Mouse (Mus musculus): ENCODE results near the gene Ints5.

The Ints5 gene

GRCm38 (mm10) chr19:8927891-8928525, 35.2 kb downstream of the Ints5 start:
- DNase-seq (ENCODE audit: inconsistent age in 2 of 2, low spot score in 1 of 2): peak; percentile 21 to 50

- no peak for DNase-seq (ENCODE audit: inconsistent age in 2 of 2, low spot score in 1 of 2)
Observed at GRCm38 (mm10) chr19:8928689-8929223, 36.0 kb downstream of the Ints5 start.

DNA sequence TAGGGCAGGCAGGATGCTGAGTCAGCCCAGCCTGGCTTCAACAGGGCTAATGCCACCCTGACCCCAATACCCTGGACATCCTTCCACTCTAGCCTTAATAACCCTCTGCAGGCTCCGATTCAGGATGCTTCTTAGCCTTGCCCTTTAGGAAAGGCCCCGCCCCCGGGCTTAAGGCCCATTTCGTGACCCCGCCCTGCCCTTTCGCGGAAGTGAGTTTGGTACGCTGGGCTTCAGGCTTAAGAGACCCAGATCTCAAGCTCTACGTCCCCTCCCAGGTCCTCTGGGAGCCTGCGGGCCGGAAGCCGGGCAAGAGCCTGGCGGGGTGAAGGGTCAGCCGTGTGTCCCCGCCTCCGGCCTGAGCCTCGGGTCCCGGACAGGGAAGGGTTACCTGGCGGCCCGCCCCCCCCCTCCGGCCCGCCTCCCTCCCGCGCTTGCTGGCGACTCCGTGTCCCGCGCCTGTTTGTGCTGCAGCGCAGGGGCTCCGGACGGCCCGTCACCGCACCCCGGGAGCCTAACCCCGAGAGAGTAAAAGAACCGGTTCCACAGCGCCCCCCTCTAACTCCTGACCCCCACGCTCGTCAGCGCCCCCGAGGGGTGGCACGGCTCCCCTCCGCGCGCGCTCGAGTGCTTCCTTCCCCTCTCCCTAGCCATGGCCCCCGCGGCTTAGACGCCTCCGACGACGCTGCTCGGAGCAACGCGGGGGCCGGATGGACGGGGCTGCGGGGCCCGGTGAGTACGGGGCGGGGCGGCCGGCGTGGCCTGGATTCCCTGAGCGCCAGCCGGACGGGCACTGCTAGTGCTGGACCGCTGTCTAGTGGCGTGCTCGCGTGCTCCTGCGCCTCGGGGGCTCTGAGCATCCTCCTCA, 36.7 kb downstream of the Ints5 start, which contains the start of the genes Rom1 and Eml3:
Gene Rom1 (minus strand): TSS at position 133 of the 865 bp plus-strand sequence.
Gene Eml3 (plus strand): TSS at position 329 of the 865 bp plus-strand sequence.
- DNase-seq (ENCODE audit: inconsistent age in 2 of 2, low spot score in 1 of 2): peak; percentile 96 to 99

- no peak for DNase-seq (ENCODE audit: inconsistent age in 2 of 2, low spot score in 1 of 2)
Observed at GRCm38 (mm10) chr19:8930117-8930516, 37.3 kb downstream of the Ints5 start.

DNA sequence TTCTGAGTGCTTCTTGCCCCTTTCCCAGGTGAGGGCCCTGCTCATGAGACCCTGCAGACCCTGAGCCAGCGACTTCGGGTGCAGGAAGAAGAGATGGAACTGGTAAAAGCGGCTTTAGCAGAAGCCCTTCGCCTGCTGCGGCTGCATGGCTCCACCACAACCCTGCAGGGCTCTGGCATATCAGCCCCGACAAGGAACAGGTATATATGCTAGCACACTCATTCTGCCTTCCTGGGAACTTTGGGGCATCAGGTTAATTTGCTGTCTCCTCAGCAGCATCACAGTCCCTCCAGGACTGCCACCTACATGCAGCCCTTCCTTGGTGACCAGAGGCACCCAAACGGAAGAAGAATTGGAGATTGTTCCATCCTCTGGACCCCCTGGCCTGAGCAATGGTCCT, 38.0 kb downstream of the Ints5 start:
- no peak for DNase-seq (ENCODE audit: inconsistent age in 2 of 2, low spot score in 1 of 2)

DNA sequence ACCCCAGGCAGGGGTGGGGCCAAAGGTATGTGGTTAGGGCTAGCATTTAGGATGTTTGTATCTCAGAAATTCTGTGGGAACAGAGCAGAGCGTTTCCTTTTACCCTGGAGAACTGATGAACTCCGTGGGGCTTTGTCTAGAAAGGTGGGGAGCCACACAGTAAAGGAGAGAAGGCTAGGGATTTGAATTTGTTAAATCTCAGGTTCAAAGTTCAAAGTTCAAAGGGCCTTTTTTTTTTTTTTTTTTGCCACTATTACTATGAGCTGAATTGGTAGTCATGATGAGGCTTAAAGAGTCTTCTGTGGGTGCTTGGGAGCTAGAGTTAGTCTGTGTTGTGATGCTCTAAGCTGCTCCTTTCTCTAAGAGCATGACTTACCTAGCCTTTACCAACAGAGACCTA, 43.9 kb downstream of the Ints5 start:
- no peak for DNase-seq (ENCODE audit: inconsistent age in 2 of 2, low spot score in 1 of 2)

GRCm38 (mm10) chr19:8940526-8941133, 47.8 kb downstream of the Ints5 start:
- peak in 1 of 2 experiments; percentile 17 for DNase-seq (ENCODE audit: inconsistent age in 2 of 2, low spot score in 1 of 2)

GRCm38 (mm10) chr19:8941136-8941514, 48.3 kb downstream of the Ints5 start:
- DNase-seq (ENCODE audit: inconsistent age in 2 of 2, low spot score in 1 of 2): peak in 1 of 2 experiments; percentile 38

- peak; percentile 96 to 99 for DNase-seq (ENCODE audit: inconsistent age in 2 of 2, low spot score in 1 of 2)
Observed at GRCm38 (mm10) chr19:8941515-8942217, 48.9 kb downstream of the Ints5 start, which contains the start of gene Mta2. Mta2 (plus strand) TSS chr19:8941875.

DNA sequence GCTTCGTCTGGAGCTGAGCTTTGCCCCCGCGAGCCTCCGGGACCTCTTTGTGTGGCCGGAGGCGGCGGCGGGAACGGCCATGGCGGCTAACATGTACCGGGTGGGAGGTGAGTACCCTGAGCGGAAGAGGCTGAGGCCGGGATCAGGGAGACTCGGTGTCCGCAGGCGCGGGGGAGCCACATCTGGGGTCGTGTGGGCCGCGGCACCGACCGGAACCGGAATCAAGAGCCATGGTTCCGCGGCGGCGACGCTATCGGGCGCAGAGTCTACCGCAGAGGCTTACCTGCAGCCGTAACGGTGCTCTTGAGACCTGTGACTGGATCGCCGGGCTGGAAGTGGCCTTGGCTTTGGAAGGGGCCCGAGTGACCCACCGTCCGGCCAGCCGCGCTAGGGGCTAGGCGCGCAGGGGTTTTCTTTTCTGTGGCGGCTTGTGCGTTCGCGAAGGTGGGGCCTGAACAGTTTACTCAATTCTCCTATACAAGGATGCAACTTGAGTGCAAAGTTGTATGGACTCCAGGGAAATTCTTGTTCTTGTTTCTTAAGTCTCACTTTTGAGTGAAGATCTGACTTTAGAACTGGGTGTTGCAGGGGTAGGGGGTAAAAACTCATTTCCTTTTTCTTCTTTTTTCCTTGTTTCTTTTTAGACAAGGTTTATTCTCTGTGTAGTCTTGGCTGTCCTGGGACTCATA, 49.6 kb downstream of the Ints5 start:
- peak in 1 of 2 experiments; percentile 73 for DNase-seq (ENCODE audit: inconsistent age in 2 of 2, low spot score in 1 of 2)

DNA sequence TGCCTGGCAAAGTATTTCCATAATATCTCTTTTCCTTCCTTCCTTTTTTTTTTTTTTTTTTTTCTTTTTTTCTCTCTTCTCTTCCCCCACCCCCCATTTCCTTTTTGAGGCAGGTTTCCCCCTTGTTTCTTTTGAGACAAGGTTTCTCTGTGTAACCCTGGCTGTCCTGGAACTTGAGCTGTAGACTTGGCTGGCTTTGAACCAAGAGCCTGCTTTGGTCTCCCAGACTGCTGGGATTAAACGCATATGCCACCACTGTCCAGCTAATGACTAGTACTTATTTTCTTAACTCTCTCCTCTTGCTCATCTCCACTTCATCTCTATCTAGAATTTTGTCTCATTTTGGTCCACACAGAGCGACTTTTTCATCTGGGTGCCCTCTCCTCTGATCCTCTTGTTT, 50.2 kb downstream of the Ints5 start:
- DNase-seq (ENCODE audit: inconsistent age in 2 of 2, low spot score in 1 of 2): no peak

- DNase-seq (ENCODE audit: inconsistent age in 2 of 2, low spot score in 1 of 2): no peak
Observed at GRCm38 (mm10) chr19:8944062-8944461, 51.3 kb downstream of the Ints5 start.

DNA sequence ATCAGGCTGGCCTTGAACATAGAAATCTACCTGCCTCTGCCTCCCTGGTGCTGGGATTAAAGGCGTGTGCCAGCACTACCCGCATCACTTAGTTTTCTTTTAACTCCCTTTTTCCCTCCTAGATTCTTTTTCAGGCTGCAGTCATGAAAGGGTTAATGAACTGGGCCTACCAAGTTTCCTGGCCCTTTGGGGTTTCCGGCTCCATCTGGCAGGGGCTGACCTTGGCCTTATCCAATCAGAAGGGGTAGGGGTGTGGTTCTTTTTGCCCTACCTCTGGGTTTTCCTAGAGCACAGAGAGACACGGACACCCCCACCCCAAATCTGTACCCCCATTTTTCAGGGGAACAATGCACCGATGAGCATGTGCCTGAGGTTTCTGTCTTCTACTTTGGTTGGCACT, 51.9 kb downstream of the Ints5 start:
- DNase-seq (ENCODE audit: inconsistent age in 2 of 2, low spot score in 1 of 2): peak; percentile 78 to 93

DNA sequence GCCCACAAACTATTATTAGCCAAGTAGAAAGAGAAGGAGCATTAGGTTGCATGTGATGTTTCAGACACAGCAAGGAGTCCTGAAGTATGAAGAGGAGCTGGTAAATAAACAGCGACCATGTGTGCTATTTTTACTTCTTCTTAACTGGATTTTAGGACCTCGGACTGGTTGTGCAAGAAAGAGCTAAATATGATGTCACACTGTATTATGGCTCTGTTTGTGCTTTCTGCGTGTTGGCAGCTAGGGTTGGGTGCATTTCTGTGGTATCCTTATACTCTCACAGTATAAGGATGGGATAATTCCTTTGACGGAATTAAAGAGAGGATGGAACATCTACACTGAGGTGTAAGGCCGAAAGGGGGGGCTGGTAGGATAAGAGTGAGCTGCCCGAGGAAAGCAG, 52.4 kb downstream of the Ints5 start:
- DNase-seq (ENCODE audit: inconsistent age in 2 of 2, low spot score in 1 of 2): no peak

DNA sequence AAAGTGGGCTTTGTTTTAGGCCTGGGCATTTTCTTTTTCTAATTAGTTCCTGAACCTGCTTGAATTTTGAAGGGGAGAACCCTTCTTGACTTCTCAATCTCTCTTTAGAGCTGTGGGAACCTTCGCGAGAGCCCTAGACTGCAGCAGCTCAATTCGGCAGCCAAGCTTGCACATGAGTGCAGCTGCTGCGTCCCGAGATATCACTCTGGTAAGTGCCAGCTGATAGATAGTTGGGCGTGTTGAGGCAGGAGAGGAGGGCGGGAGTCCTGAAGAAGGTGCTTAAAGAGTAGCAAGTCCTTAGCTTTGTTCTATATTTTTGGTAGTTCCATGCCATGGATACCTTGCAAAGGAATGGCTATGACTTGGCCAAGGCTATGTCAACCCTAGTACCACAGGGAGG, 54.1 kb downstream of the Ints5 start:
- DNase-seq (ENCODE audit: inconsistent age in 2 of 2, low spot score in 1 of 2): no peak
